Mouse (Mus musculus) megakaryocyte, embryonic 14.5 days (primary cell): ENCODE data around the gene Mob2. TPM values are rescaled to one million over a fixed set of nuclear protein-coding genes. Genes with fewer than 3 reads are reported as not detected.

Source experiments
- H3K27me3 ChIP-seq: replicated peaks from 2 replicates; pipeline ENCODE3; 2012; ENCODE audit warnings: inconsistent platforms
- H3K36me3 ChIP-seq: replicated peaks from 2 replicates; pipeline ENCODE3; 2012; ENCODE audit warnings: low read length, inconsistent platforms, mixed read lengths
- H3K4me1 ChIP-seq: 2 replicates; pipeline ENCODE4 v1.6.1; 2012; ENCODE audit warnings: inconsistent platforms
- H3K4me3 ChIP-seq: replicated peaks from 2 replicates; pipeline ENCODE3; 2012; ENCODE audit warnings: moderate library complexity, mild to moderate bottlenecking, inconsistent platforms
- H3K9me3 ChIP-seq: 2 replicates; pipeline ENCODE4 v1.6.1; 2012; ENCODE audit warnings: inconsistent platforms
- FLI1 ChIP-seq: IDR thresholded peaks from 2 replicates; pipeline ENCODE4 v1.6.1; 2012; ENCODE audit warnings: low read length, inconsistent platforms, mixed read lengths
- GATA1 ChIP-seq: IDR thresholded peaks from 3 replicates; pipeline ENCODE4 v1.6.1; 2012; ENCODE audit warnings: mixed read lengths, low read length, inconsistent platforms, borderline replicate concordance
- polyA plus RNA-seq: library from polyadenylated mRNA; stranded (reverse); fragments of >175 nt; gene quantifications from 2 replicates; pipeline ENCODE4 v1.2.3, GENCODE M21; 2012; ENCODE audit warnings: low replicate concordance; ENCODE audit not compliant: insufficient read depth

Mob2 gene
- polyA plus RNA-seq, 1 experiment, result 73.5 TPM

DNA sequence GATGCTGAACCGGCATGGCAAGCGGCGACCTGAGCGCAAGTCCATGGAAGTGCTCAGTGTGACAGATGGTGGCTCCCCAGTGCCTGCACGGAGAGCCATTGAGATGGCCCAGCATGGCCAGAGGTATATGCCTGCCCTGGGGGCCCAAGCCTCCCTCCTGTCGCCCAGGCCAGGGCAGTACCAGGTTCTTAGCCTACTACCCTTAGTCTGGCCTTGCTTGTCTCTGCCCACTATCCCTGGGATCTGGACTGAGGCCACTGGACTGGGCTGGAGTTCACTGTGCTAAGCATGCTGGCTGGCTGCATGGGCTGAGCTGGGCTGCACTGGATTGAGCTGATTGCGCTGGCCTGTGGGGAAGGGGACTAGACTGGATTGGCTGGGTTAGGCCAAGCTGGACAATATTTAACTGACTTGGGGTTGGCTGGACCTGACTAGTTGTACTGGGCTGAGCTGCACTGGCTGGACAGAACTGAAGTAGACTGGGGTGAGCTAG lies 72.5 kb downstream of the Mob2 start:
- Histone ChIP-seq H3K4me3 (no peak overlapping the region), H3K9me3 (no peaks in the 10 kb centered on the region), H3K36me3 (no peaks in the 10 kb centered on the region), H3K27me3 (peaks cover 85% of the 10 kb centered on the region), H3K4me1 (peaks cover 4% of the 10 kb centered on the region; the same call in 1 of the 2 replicates)
- TF ChIP-seq FLI1, result no peak
- TF ChIP-seq GATA1, result no peak

DNA sequence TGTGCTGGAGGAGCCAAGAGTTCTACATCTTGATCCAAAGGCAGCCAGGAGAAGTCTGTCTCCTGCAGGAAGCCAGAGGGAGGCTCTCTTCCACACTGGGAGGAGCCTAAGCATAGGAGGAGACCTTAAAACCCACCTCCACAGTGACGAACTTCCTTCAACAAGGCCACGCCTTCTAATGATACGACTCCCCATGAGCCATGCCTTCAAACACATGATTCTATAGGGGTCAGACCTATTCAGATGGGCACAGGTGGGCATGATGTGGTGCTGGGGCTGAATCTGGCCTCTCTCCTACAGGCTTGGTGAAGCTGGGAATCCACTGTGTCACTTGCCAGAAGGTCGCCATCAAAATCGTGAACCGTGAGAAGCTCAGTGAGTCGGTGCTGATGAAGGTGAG lies 79.6 kb downstream of the Mob2 start:
- Histone ChIP-seq H3K27me3 (peaks cover 79% of the 10 kb centered on the region), H3K36me3 (no peaks in the 10 kb centered on the region), H3K9me3 (no peaks in the 10 kb centered on the region), H3K4me3 (no peak overlapping the region), H3K4me1 (peaks cover 4% of the 10 kb centered on the region; the same call in 1 of the 2 replicates)
- no peak for TF ChIP-seq GATA1
- no peak for TF ChIP-seq FLI1

DNA sequence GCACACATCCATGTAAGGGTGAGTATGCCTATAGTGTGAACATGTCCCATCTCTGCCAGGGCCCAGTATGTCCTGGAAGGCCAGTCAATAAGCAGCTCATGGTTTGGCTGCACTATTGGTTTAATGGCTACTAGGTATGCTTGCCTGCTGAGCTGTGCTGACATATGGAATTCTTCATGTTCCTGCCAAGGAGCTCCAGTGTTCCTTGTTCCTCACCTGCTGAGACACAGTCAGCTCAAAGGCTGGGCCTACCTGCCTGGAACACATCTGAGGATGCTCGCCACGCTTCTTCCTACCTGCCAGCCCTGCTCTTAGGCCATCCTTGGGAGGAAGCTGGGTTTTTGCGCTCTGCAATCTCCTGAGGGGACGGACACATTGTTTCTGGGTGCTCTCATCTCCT lies 81.6 kb downstream of the Mob2 start:
- Histone ChIP-seq H3K9me3 (no peaks in the 10 kb centered on the region), H3K4me1 (no peaks in the 10 kb centered on the region), H3K27me3 (peaks cover 59% of the 10 kb centered on the region), H3K36me3 (no peaks in the 10 kb centered on the region), H3K4me3 (no peak overlapping the region)
- TF ChIP-seq FLI1 (no peak), GATA1 (no peak)

DNA sequence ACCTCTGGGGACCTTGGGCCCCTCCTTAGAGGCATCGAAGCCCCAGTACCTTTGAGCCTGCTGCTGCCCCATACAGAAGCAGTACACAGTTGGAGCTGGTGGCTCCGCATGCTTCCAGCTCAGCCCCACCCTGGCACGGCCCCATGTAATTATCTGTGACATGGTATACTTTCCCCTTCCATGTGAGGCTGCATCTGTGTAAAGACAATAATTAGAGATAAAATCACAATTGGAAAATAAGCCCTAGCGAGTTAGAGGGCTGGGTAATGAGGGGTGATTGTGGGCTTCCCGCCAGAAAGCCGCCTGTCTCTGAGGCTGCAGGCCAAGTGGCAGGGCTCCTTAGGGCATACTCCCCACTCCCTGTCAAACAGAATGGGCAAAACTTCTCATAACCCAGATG lies 82.9 kb downstream of the Mob2 start:
- no peak overlapping the region for H3K4me3 ChIP-seq
- H3K9me3 ChIP-seq, result no peaks in the 10 kb centered on the region
- H3K27me3 ChIP-seq, result peaks cover 47% of the 10 kb centered on the region
- H3K36me3 ChIP-seq, result no peaks in the 10 kb centered on the region
- no peaks in the 10 kb centered on the region for H3K4me1 ChIP-seq
- TF ChIP-seq FLI1, result no peak
- TF ChIP-seq GATA1, result no peak

DNA sequence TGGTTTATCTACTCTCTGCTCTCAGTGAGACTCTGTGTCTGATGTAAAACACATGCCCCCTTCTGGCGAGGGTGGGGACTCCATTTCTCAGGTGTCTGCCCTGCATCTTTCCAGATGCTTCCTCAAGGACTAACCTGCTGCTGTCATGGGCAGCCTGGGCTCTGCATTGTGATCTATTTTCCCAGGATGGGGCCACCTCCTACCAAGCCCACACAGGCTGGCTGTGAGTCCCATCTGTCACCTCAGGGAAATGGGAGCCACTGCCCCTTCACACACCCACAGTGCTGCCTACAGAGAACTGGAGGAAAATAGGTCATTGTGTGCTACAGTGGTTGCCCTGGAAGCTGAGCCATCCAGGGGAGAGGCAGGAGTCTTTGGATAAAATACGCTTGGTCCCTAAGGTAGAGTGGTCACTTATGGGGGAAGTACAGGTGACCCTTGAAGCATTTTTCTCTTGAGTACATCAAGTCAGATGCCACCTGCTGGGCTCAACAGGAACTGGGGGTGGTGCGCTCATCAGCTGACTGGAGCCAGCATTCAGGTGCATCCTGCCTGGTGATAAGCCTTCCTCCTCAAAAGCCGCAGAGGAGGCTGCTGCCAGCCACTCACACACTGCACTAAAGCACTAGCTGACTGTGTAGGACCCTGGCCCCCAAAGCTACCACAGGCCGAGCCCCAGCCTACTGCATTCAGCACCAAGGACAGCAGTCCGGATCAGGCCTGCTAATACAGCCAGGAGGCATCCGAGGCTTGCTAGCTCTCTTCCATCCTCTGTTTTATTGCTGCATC lies 87.8 kb downstream of the Mob2 start:
- no peaks in the 10 kb centered on the region for H3K9me3 ChIP-seq
- no peak for TF ChIP-seq GATA1
- TF ChIP-seq FLI1, result no peak
- H3K36me3 ChIP-seq, result no peaks in the 10 kb centered on the region
- H3K4me3 ChIP-seq, result no peak overlapping the region
- peaks cover 44% of the 10 kb centered on the region for H3K27me3 ChIP-seq
- H3K4me1 ChIP-seq, result no peaks in the 10 kb centered on the region

DNA sequence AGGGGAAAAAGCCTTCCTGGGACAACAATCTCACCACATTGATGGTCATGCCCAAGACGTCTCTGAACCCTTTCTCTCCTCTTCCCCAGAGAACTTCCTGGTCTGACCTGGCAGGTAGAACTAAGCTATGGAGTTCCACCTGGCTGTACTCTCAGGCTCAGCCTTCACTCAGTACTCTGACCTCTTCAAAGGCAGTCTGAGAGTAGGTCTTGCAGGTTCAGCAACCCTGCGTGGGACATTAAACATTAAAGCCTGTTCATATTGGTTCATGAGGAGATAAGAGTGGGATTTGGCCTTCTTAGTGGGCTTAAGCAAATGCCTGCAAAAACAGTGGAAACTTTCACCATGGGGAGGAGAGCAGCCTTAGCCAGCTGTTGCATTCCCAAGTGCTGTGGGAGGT lies 94.6 kb downstream of the Mob2 start:
- H3K36me3 ChIP-seq, result no peaks in the 10 kb centered on the region
- no peaks in the 10 kb centered on the region for H3K4me1 ChIP-seq
- TF ChIP-seq FLI1 (no peak), GATA1 (no peak)
- H3K4me3 ChIP-seq, result no peak overlapping the region
- H3K9me3 ChIP-seq, result no peaks in the 10 kb centered on the region
- H3K27me3 ChIP-seq, result peaks cover 90% of the 10 kb centered on the region

DNA sequence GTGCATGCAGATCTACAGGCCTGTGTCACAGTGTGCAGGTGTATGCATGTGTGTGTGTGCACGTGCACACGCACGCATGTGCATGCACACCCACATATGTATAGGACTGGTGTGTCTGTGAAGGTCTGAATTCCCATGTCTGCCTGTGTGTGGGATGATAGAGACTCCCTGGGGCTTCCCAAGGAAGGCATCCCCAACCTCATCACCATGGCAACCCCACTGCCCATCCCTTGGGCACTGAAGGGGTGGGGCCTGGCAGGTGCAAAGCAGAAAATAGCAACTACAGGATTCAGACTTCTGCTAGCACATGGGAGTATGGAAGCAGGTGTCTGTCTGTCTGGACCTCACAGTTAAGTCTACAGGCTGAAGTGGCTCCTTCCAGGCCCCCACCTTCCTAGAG lies 98.3 kb downstream of the Mob2 start:
- no peaks in the 10 kb centered on the region for H3K9me3 ChIP-seq
- no peak overlapping the region for H3K4me3 ChIP-seq
- H3K36me3 ChIP-seq, result no peaks in the 10 kb centered on the region
- TF ChIP-seq FLI1, result no peak
- TF ChIP-seq GATA1, result no peak
- H3K4me1 ChIP-seq, result no peaks in the 10 kb centered on the region
- peaks cover 92% of the 10 kb centered on the region for H3K27me3 ChIP-seq

DNA sequence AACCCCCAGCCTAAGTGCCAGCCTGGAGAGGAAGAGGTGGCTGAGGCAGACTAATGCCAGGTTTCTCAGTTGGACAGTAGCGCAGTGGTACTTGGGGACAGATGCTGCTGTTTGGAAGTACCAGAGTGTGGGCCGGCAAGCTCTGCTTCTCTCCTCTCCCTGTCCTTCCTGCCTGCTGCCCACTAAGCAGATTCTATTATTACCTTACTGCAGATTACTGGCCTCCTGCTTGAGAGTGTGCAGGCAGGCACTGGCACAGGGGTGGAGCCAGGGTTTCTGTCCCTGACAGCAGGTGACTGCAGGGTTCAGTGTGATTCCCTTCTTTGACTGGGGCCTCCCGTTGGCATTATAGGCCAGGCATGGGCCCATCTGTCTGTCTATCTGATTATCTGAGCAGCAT lies 99.4 kb downstream of the Mob2 start:
- no peaks in the 10 kb centered on the region for H3K4me1 ChIP-seq
- H3K9me3 ChIP-seq, result no peaks in the 10 kb centered on the region
- H3K4me3 ChIP-seq, result no peak overlapping the region
- TF ChIP-seq GATA1, result no peak
- no peak for TF ChIP-seq FLI1
- H3K27me3 ChIP-seq, result peaks cover 92% of the 10 kb centered on the region
- H3K36me3 ChIP-seq, result no peaks in the 10 kb centered on the region

DNA sequence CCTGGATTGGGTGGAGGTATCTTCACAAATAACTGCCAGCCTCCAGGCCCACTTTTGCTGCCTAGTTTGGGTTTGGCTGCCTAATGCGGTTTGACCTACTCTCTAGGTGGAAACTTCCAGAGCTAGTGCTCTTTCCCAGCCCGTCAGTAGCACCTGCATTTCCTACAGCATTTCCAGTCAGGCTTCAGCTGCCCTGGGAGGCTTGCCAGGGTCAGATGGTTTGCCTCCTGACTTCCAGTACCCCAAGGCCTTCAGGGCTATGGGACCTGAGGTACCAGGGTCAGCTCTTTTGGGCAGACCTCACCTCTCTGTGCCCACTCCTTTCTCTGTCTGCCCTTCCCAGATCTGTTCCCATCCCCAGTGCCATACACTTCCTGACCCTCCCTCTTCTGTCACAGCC lies 99.9 kb downstream of the Mob2 start:
- Histone ChIP-seq H3K9me3 (no peaks in the 10 kb centered on the region), H3K27me3 (peaks cover 92% of the 10 kb centered on the region), H3K36me3 (no peaks in the 10 kb centered on the region), H3K4me1 (no peaks in the 10 kb centered on the region), H3K4me3 (no peak overlapping the region)
- TF ChIP-seq FLI1 (no peak), GATA1 (no peak)

DNA sequence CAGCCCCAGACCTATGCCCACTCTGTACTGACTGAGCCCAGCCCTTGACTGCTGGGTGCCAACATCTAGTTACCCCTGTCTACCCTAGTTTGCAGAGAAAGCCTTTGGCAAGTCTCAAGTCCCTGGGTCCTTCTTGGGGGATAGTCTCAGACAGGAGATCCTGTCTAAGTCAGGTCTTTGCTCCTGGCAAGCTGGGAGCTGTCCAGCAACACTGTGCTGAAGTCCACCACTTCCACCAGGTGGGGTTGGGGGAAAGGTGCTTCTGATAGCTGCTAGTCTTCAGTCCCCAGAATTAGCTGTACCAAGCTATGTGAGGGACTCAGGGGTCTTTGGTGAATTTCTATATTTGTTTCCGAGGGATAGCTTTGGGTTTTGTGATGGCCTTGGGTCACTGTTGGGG lies 101.7 kb downstream of the Mob2 start:
- Histone ChIP-seq H3K27me3 (peaks cover 92% of the 10 kb centered on the region), H3K36me3 (no peaks in the 10 kb centered on the region), H3K4me3 (no peak overlapping the region), H3K9me3 (no peaks in the 10 kb centered on the region), H3K4me1 (no peaks in the 10 kb centered on the region)
- TF ChIP-seq FLI1, result no peak
- no peak for TF ChIP-seq GATA1

Other genes with a start within 250 kb of the Mob2 start
- 0.09 and 0.14 TPM in 2 replicates for gene Muc5b, start 222.0 kb downstream of the Mob2 start, polyA plus RNA-seq
- gene Tollip, start 142.6 kb downstream of the Mob2 start, polyA plus RNA-seq, result 31.0 and 40.1 TPM in 2 replicates
- gene Brsk2, start 111.3 kb downstream of the Mob2 start, polyA plus RNA-seq, result not detected in 2 replicates
- gene Dusp8, start 34.8 kb upstream of the Mob2 start, polyA plus RNA-seq, result 0.07 and 3.6 TPM in 2 replicates
- gene Gm45618, start 59.7 kb upstream of the Mob2 start, polyA plus RNA-seq, result not detected in 2 replicates
- gene Gm39115, start 75.0 kb upstream of the Mob2 start, polyA plus RNA-seq, result not detected in 2 replicates
- not detected in 2 replicates for gene Gm45337, start 83.5 kb upstream of the Mob2 start, polyA plus RNA-seq
- not detected in 2 replicates for gene Gm29735, start 96.0 kb upstream of the Mob2 start, polyA plus RNA-seq
- not detected in 2 replicates for gene Gm4553, start 104.7 kb upstream of the Mob2 start, polyA plus RNA-seq
- gene Krtap5-2, start 114.9 kb upstream of the Mob2 start, polyA plus RNA-seq, result not detected in 2 replicates
- gene Gm10153, start 129.3 kb upstream of the Mob2 start, polyA plus RNA-seq, result not detected in 2 replicates
- not detected in 2 replicates for gene Krtap5-3, start 140.3 kb upstream of the Mob2 start, polyA plus RNA-seq
- gene Gm7579, start 150.8 kb upstream of the Mob2 start, polyA plus RNA-seq, result not detected in 2 replicates
- not detected in 2 replicates for gene Krtap5-5, start 168.9 kb upstream of the Mob2 start, polyA plus RNA-seq
- gene Gm40460, start 180.0 kb upstream of the Mob2 start, polyA plus RNA-seq, result not detected in 2 replicates
- not detected in 2 replicates for gene Gm2431, start 197.3 kb upstream of the Mob2 start, polyA plus RNA-seq
- gene Gm4559, start 213.3 kb upstream of the Mob2 start, polyA plus RNA-seq, result not detected in 2 replicates
- not detected in 2 replicates for gene Krtap5-1, start 236.1 kb upstream of the Mob2 start, polyA plus RNA-seq
- not detected in 2 replicates for gene Krtap5-4, start 242.5 kb upstream of the Mob2 start, polyA plus RNA-seq